Mouse (Mus musculus) limb, embryonic 11.5 days (tissue): ENCODE results near the gene Gm28230. TPM values are rescaled to one million over a fixed set of nuclear protein-coding genes. Genes with fewer than 3 reads are reported as not detected.

ENCODE experiments used
- ATAC-seq: fragments of 200-750 bp; cut with Nextera tagmentation; 2 replicates; pipeline ENCODE4 v1.8.0; 2017; ENCODE audit warnings: low read depth; ENCODE audit not compliant: insufficient number of reproducible peaks, low FRiP score, low TSS enrichment
- DNase-seq: peaks from one replicate; pipeline ENCODE4 v3.0.0-alpha.2; 2015; ENCODE audit warnings: low spot score
- H3K27ac ChIP-seq: fragments of 300-500 bp; sonication (generic); replicated peaks from 2 replicates; pipeline ENCODE4 v1.5.1; 2014; ENCODE audit warnings: low read depth, mild to moderate bottlenecking, low read length
- H3K27me3 ChIP-seq: fragments of 300-500 bp; sonication (generic); 2 replicates; pipeline ENCODE4 v1.6.1; 2014; ENCODE audit warnings: mild to moderate bottlenecking, low read length, mixed read lengths; ENCODE audit not compliant: control insufficient read depth, insufficient read depth
- H3K36me3 ChIP-seq: fragments of 300-500 bp; sonication (generic); 2 replicates; pipeline ENCODE4 v1.6.1; 2014; ENCODE audit warnings: mild to moderate bottlenecking, low read length, moderate library complexity, mixed read lengths; ENCODE audit not compliant: control insufficient read depth, insufficient read depth
- H3K4me1 ChIP-seq: fragments of 300-500 bp; sonication (generic); 2 replicates; pipeline ENCODE4 v1.6.1; 2014; ENCODE audit warnings: low read length, mixed read lengths; ENCODE audit not compliant: control insufficient read depth, insufficient read depth
- H3K4me2 ChIP-seq: fragments of 300-500 bp; sonication (generic); 2 replicates; pipeline ENCODE4 v1.6.1; 2014; ENCODE audit warnings: low read depth, mild to moderate bottlenecking, moderate library complexity; ENCODE audit not compliant: severe bottlenecking
- H3K4me3 ChIP-seq: fragments of 300-500 bp; sonication (generic); 2 replicates; pipeline ENCODE4 v1.5.1; 2014; ENCODE audit warnings: low read depth, low read length
- H3K9ac ChIP-seq: fragments of 300-500 bp; sonication (generic); 2 replicates; pipeline ENCODE4 v1.6.1; 2014; ENCODE audit warnings: mild to moderate bottlenecking, low read length
- H3K9me3 ChIP-seq: fragments of 300-500 bp; sonication (generic); 2 replicates; pipeline ENCODE4 v1.6.1; 2016; ENCODE audit warnings: low read length; ENCODE audit not compliant: control insufficient read depth
- WGBS: fragments of 180-500 bp; shearing (Covaris S2); extraction: QIAGEN DNeasy Blood & Tissue Kit; methylation state at CpG from one replicate; pipeline ENCODE4 v1.1.7; 2014; 5-methylcytosine and 5-hydroxymethylcytosine counted together
- polyA plus RNA-seq: library from polyadenylated mRNA; unstranded; fragments of >200 nt; fragmentation: Nextera tagmentation; extraction: Ambion mirVana; gene quantifications from 2 replicates; pipeline ENCODE4 v1.2.1, GENCODE M21; 2014

Gene Gm28230
- polyA plus RNA-seq, 1 experiment from 2014 or later, result 0.45 TPM

- no peak overlapping the region for H3K27ac ChIP-seq
- no peaks in the 10 kb centered on the region for H3K9me3 ChIP-seq
- H3K27me3 ChIP-seq, result peaks cover 75% of the 10 kb centered on the region
- WGBS, result 43% methylated on average over 2 of the region's 3 CpGs
- no peaks in the 10 kb centered on the region for H3K36me3 ChIP-seq
- DNase-seq (no peak), ATAC-seq (no peak)
- no peak overlapping the region for H3K4me3 ChIP-seq
- no peak overlapping the region for H3K9ac ChIP-seq
- peaks cover 40% of the 10 kb centered on the region for H3K4me1 ChIP-seq
- no peak overlapping the region for H3K4me2 ChIP-seq
Observed at GRCm38 (mm10) chr2:74741252-74741978, 14.9 kb downstream of the Gm28230 start.

GRCm38 (mm10) chr2:74741979-74742277 is 15.4 kb downstream of the Gm28230 start:
- no peak overlapping the region for H3K9ac ChIP-seq
- H3K4me1 ChIP-seq, result peaks cover 41% of the 10 kb centered on the region
- ATAC-seq, result no peak

GRCm38 (mm10) chr2:74745540-74746297 is 19.2 kb downstream of the Gm28230 start:
- Histone ChIP-seq H3K9ac (no peak overlapping the region), H3K4me3 (no peak overlapping the region), H3K27me3 (peaks cover 65% of the 10 kb centered on the region), H3K4me2 (peak overlapping the region; percentile 36; the same call in 1 of the 2 replicates), H3K36me3 (no peaks in the 10 kb centered on the region), H3K27ac (no peak overlapping the region), H3K9me3 (no peaks in the 10 kb centered on the region), H3K4me1 (peaks cover 18% of the 10 kb centered on the region)
- peak; percentile 25 for DNase-seq
- no peak for ATAC-seq
- WGBS, result 8% methylated on average over 6 of the region's 6 CpGs

More at GRCm38 (mm10) chr2:74741979-74742277, 15.4 kb downstream of the Gm28230 start:
- DNase-seq, result no peak
- no peaks in the 10 kb centered on the region for H3K36me3 ChIP-seq
- no peak overlapping the region for H3K4me3 ChIP-seq
- H3K27me3 ChIP-seq, result peaks cover 76% of the 10 kb centered on the region
- H3K9me3 ChIP-seq, result no peaks in the 10 kb centered on the region
- H3K27ac ChIP-seq, result no peak overlapping the region
- no peak overlapping the region for H3K4me2 ChIP-seq

GRCm38 (mm10) chr2:74746298-74746921 is 19.9 kb downstream of the Gm28230 start:
- Histone ChIP-seq H3K4me3 (peak overlapping the region; percentile 20), H3K4me1 (peaks cover 17% of the 10 kb centered on the region), H3K27ac (no peak overlapping the region), H3K27me3 (peaks cover 64% of the 10 kb centered on the region), H3K9ac (peak overlapping the region; percentile 12; the same call in 1 of the 2 replicates), H3K36me3 (no peaks in the 10 kb centered on the region), H3K9me3 (no peaks in the 10 kb centered on the region), H3K4me2 (peak overlapping the region; percentile 36)
- ATAC-seq (no peak), DNase-seq (peak; percentile 60)
- WGBS, result 2% methylated on average over 58 of the region's 58 CpGs

- ATAC-seq, result no peak
- Histone ChIP-seq H3K9me3 (no peaks in the 10 kb centered on the region), H3K4me2 (peak overlapping the region; percentile 36), H3K36me3 (no peaks in the 10 kb centered on the region), H3K27ac (no peak overlapping the region), H3K27me3 (peaks cover 68% of the 10 kb centered on the region), H3K9ac (no peak overlapping the region), H3K4me1 (peaks cover 17% of the 10 kb centered on the region), H3K4me3 (peak overlapping the region; percentile 20)
- DNase-seq, result peak; percentile 50
- WGBS, result 6% methylated on average over 24 of the region's 24 CpGs
Observed at GRCm38 (mm10) chr2:74747006-74747405, 20.5 kb downstream of the Gm28230 start.

GRCm38 (mm10) chr2:74747661-74748141 is 21.2 kb downstream of the Gm28230 start:
- Histone ChIP-seq H3K4me2 (no peak overlapping the region), H3K4me1 (peaks cover 17% of the 10 kb centered on the region), H3K36me3 (no peaks in the 10 kb centered on the region), H3K27ac (no peak overlapping the region), H3K9me3 (no peaks in the 10 kb centered on the region), H3K4me3 (no peak overlapping the region), H3K9ac (no peak overlapping the region), H3K27me3 (peaks cover 75% of the 10 kb centered on the region)
- peak; percentile 45 for DNase-seq
- 11% methylated on average over 11 of the region's 11 CpGs for WGBS
- no peak for ATAC-seq

- DNase-seq, result peak; percentile 39
- Histone ChIP-seq H3K27me3 (peaks cover 75% of the 10 kb centered on the region), H3K4me2 (no peak overlapping the region), H3K4me3 (no peak overlapping the region), H3K9ac (no peak overlapping the region), H3K4me1 (peaks cover 24% of the 10 kb centered on the region), H3K9me3 (no peaks in the 10 kb centered on the region), H3K27ac (no peak overlapping the region), H3K36me3 (no peaks in the 10 kb centered on the region)
- 20% methylated on average over 9 of the region's 9 CpGs for WGBS
- no peak for ATAC-seq
Observed at GRCm38 (mm10) chr2:74748436-74748995, 22.0 kb downstream of the Gm28230 start.
